Mouse (Mus musculus) kidney, adult 2 months (tissue): ENCODE data around the gene Smdt1.

Experiments
- CTCF ChIP-seq: fragments of 200-500 bp; conservative IDR thresholded peaks from 2 replicates; pipeline ENCODE4 v1.5.1; 2011; ENCODE audit warnings: low read depth, mild to moderate bottlenecking, control low read depth, low read length, moderate library complexity, mixed read lengths; ENCODE audit not compliant: insufficient read depth, insufficient read length
- POLR2A ChIP-seq: fragments of 200-500 bp; IDR thresholded peaks from one replicate; pipeline ENCODE4 v1.6.1; 2011; ENCODE audit warnings: low read depth, low read length, control low read depth

- TF ChIP-seq CTCF (no peak), POLR2A (no peak)
These were observed 35.7 kb downstream of the Smdt1 start for GRCm38 (mm10) chr15:82374437-82374836.
